30 mouse cellular contexts compared by ENCODE assay signal in genomic region chr4:141981475-141981874, GRCm38 (mm10). TPM values are rescaled to one million over a fixed set of nuclear protein-coding genes. Genes with fewer than 3 reads are reported as not detected.
A peak's percentile ranks its signal among the peaks of the same experiment; 100 is the strongest.
DNase-seq lines count a peak whose midpoint lies in the region; ATAC-seq and TF ChIP-seq lines count a peak whose summit lies in the region.
"Had no signal": no experiment of that assay in that cellular context is flagged by ENCODE, and none has a peak within 500 bp of the region (broad histone marks: within the 10 kb centered on the region; RNA-seq: fewer than 3 reads in every experiment).

No protein-coding gene starts in this region.

- no peak overlapping the region for H3K9ac ChIP-seq in intestine, embryonic 15.5 days
- H3K9ac ChIP-seq in intestine, embryonic 16.5 days (ENCODE audit: low read depth, low read length) = no peak overlapping the region
- H3K9ac ChIP-seq: embryonic facial prominence, embryonic 12.5 days; embryonic facial prominence, embryonic 15.5 days; forebrain, embryonic 15.5 days; heart, embryonic 12.5 days; heart, embryonic 15.5 days; hindbrain, embryonic 13.5 days had no signal

- no peak overlapping the region for H3K27ac ChIP-seq in intestine, embryonic 15.5 days
- H3K27ac ChIP-seq in intestine, embryonic 16.5 days (ENCODE audit: low read length) = no peak overlapping the region
- peak overlapping the region; percentile 44; the same call in 1 of the 2 replicates for H3K27ac ChIP-seq in small intestine, adult 2 months (ENCODE audit: insufficient read depth, low read depth, low read length)
- H3K27ac ChIP-seq: embryonic facial prominence, embryonic 12.5 days; embryonic facial prominence, embryonic 15.5 days; forebrain, embryonic 12.5 days; forebrain, embryonic 15.5 days; heart, embryonic 15.5 days; hindbrain, embryonic 10.5 days; hindbrain, embryonic 13.5 days; hindbrain, postnatal 0 days had no signal

- H3K9me3 ChIP-seq in intestine, embryonic 15.5 days = no peaks in the 10 kb centered on the region
- no peaks in the 10 kb centered on the region for H3K9me3 ChIP-seq in intestine, embryonic 16.5 days (ENCODE audit: control insufficient read depth, low read length)
- H3K9me3 ChIP-seq: embryonic facial prominence, embryonic 12.5 days; embryonic facial prominence, embryonic 15.5 days; forebrain, embryonic 12.5 days; forebrain, embryonic 15.5 days; heart, embryonic 15.5 days; hindbrain, embryonic 13.5 days had no signal

- ATAC-seq in intestine, embryonic 15.5 days = peak; percentile 31
- no peak for ATAC-seq in intestine, embryonic 16.5 days
- ATAC-seq in erythroid progenitor cell, adult 5-6 weeks (replicated peaks; ENCODE audit: low FRiP score, poor library complexity, severe bottlenecking) = no peak
- ATAC-seq: forebrain, embryonic 15.5 days; hindbrain, postnatal 0 days; inflammation-experienced regulatory T-cells, adult 6 months had no signal

- no peak for TF ChIP-seq POLR2A in small intestine, adult 2 months (IDR thresholded peaks at IDR 0.05; ENCODE audit: low read depth, low read length)

- no peaks in the 10 kb centered on the region for H3K36me3 ChIP-seq in intestine, embryonic 15.5 days
- H3K36me3 ChIP-seq in intestine, embryonic 16.5 days (ENCODE audit: control insufficient read depth, insufficient read depth, low read length) = no peaks in the 10 kb centered on the region
- no peaks in the 10 kb centered on the region for H3K36me3 ChIP-seq in small intestine, adult 2 months (ENCODE audit: control insufficient read depth, insufficient read depth, low read length)
- H3K36me3 ChIP-seq: embryonic facial prominence, embryonic 12.5 days; embryonic facial prominence, embryonic 15.5 days; forebrain, embryonic 12.5 days; forebrain, embryonic 15.5 days; heart, embryonic 12.5 days; heart, embryonic 15.5 days; hindbrain, embryonic 10.5 days; hindbrain, embryonic 13.5 days had no signal

- H3K4me1 ChIP-seq in intestine, embryonic 15.5 days (replicated peaks) = 0 out of 2 replicates have a peak, but pooled peaks cover 5% of the 10 kb centered on the region
- H3K4me1 ChIP-seq in intestine, embryonic 16.5 days (ENCODE audit: control insufficient read depth, insufficient read depth, low read length) = no peaks in the 10 kb centered on the region
- H3K4me1 ChIP-seq in small intestine, adult 2 months (ENCODE audit: control insufficient read depth, insufficient read depth, insufficient read length, low read length) = peaks cover 14% of the 10 kb centered on the region
- H3K4me1 ChIP-seq: embryonic facial prominence, embryonic 12.5 days; embryonic facial prominence, embryonic 15.5 days; forebrain, embryonic 12.5 days; heart, embryonic 12.5 days; heart, embryonic 15.5 days; hindbrain, embryonic 13.5 days had no signal

- DNase-seq in R1 (ENCODE audit: low read depth, low spot score) = peak; percentile 87
- DNase-seq in left cerebral cortex, adult 9 months (ENCODE audit: low spot score in 2 of 2) = no peak
- DNase-seq in cerebellum, postnatal 25 days = no peak
- DNase-seq: adrenal gland, postnatal 10 days; adrenal gland, postnatal 36 days; B cell, adult 2 months; cerebellum, adult 18-20 months; cerebellum, adult 9-10 months; cerebellum, postnatal 14 days; gastrocnemius, postnatal 25 days; heart, postnatal 10 days; heart, postnatal 36 days had no signal

- H3K4me2 ChIP-seq in intestine, embryonic 15.5 days (replicated peaks) = no peak overlapping the region
- no peak overlapping the region for H3K4me2 ChIP-seq in intestine, embryonic 16.5 days (ENCODE audit: low read depth, low read length)
- H3K4me2 ChIP-seq: embryonic facial prominence, embryonic 12.5 days; embryonic facial prominence, embryonic 15.5 days; forebrain, embryonic 12.5 days; forebrain, embryonic 15.5 days; heart, embryonic 12.5 days; heart, embryonic 15.5 days; hindbrain, embryonic 13.5 days had no signal

- H3K27me3 ChIP-seq in intestine, embryonic 15.5 days (replicated peaks) = no peaks in the 10 kb centered on the region
- H3K27me3 ChIP-seq in intestine, embryonic 16.5 days (replicated peaks; ENCODE audit: control insufficient read depth, insufficient read depth, low read length) = no peaks in the 10 kb centered on the region
- H3K27me3 ChIP-seq in small intestine, adult 2 months (ENCODE audit: control insufficient read depth, insufficient read depth, low read length) = no peaks in the 10 kb centered on the region
- H3K27me3 ChIP-seq: embryonic facial prominence, embryonic 12.5 days; embryonic facial prominence, embryonic 15.5 days; forebrain, embryonic 12.5 days; forebrain, embryonic 15.5 days; heart, embryonic 12.5 days; heart, embryonic 15.5 days; hindbrain, embryonic 13.5 days had no signal

- H3K4me3 ChIP-seq in intestine, embryonic 15.5 days (replicated peaks) = no peak overlapping the region
- no peak overlapping the region for H3K4me3 ChIP-seq in intestine, embryonic 16.5 days (ENCODE audit: low read length)
- no peak overlapping the region for H3K4me3 ChIP-seq in small intestine, adult 2 months (ENCODE audit: low read depth, low read length)
- H3K4me3 ChIP-seq: embryonic facial prominence, embryonic 12.5 days; embryonic facial prominence, embryonic 15.5 days; forebrain, embryonic 12.5 days; forebrain, embryonic 15.5 days; heart, embryonic 12.5 days; heart, embryonic 15.5 days; hindbrain, embryonic 10.5 days; hindbrain, embryonic 13.5 days had no signal

- 71% methylated on average over 3 of the region's 3 CpGs for WGBS in intestine, embryonic 15.5 days
- 63% methylated on average over 3 of the region's 3 CpGs for WGBS in intestine, embryonic 16.5 days
- WGBS in small intestine, adult 2 months = 33% methylated on average over 3 of the region's 3 CpGs

- no peak for TF ChIP-seq CTCF in small intestine, adult 2 months (IDR thresholded peaks at IDR 0.05; ENCODE audit: extremely low read depth, insufficient read length, insufficient replicate concordance, low read depth, low read length)

RNA-seq across cellular contexts. Expression of gene Fhad1, which starts 33.4 kb away (rescaled TPM):
- 1.4 and 2.3 TPM in 2 replicates for polyA plus RNA-seq in intestine, embryonic 15.5 days (2015; fragmentation: Nextera tagmentation; extraction: Ambion mirVana)
- 1.4 and 2.3 TPM in 2 replicates for polyA plus RNA-seq in intestine, embryonic 16.5 days (2015; fragmentation: Nextera tagmentation; extraction: Ambion mirVana)
- 0.03 and 0.05 TPM in 2 replicates for polyA plus RNA-seq in small intestine, adult 2 months (2012; rRNA removed)
- total RNA-seq in erythroid progenitor cell, adult 5-6 weeks (2015; ENCODE audit: low replicate concordance) = not detected in 2 replicates
- total RNA-seq in erythroid progenitor cell, adult 5-6 weeks (2017; ENCODE audit: low replicate concordance) = not detected in 2 replicates
- total RNA-seq: common myeloid progenitor, adult 5-6 weeks; gastrocnemius, adult 8-10 months; granulocyte monocyte progenitor cell, adult 5-6 weeks; heart, postnatal 36 days; MEL had no signal
